Mouse (Mus musculus): Measurements from ENCODE around the gene Etfrf1.
A peak's percentile ranks its signal among the peaks of the same experiment; 100 is the strongest.

The Etfrf1 gene

GRCm38 (mm10) chr6:145210816-145211338 is at the start of gene Etfrf1, which contains the start of gene Casc1:
Gene Etfrf1 (plus strand): TSS chr6:145211134.
Gene Casc1 (minus strand): TSS chr6:145211005.
- peak; percentile 97 to 98 for DNase-seq (ENCODE audit: low spot score in 2 of 2)

GRCm38 (mm10) chr6:145171892-145172606 is 38.9 kb upstream of the Etfrf1 start:
- no peak for DNase-seq (ENCODE audit: low spot score in 2 of 2)

GRCm38 (mm10) chr6:145173781-145174191 is 37.1 kb upstream of the Etfrf1 start:
- DNase-seq (ENCODE audit: low spot score in 2 of 2): peak; percentile 80 to 88

GRCm38 (mm10) chr6:145175571-145175981 is 35.4 kb upstream of the Etfrf1 start:
- no peak for DNase-seq (ENCODE audit: low spot score in 2 of 2)

- DNase-seq (ENCODE audit: low spot score in 2 of 2): no peak
Measured at GRCm38 (mm10) chr6:145176474-145176873, 34.5 kb upstream of the Etfrf1 start.

- DNase-seq (ENCODE audit: low spot score in 2 of 2): peak in 1 of 2 experiments; percentile 71
Measured at GRCm38 (mm10) chr6:145179665-145180064, 31.3 kb upstream of the Etfrf1 start.

- DNase-seq (ENCODE audit: low spot score in 2 of 2): no peak
Measured at GRCm38 (mm10) chr6:145182044-145182443, 28.9 kb upstream of the Etfrf1 start.

- no peak for DNase-seq (ENCODE audit: low spot score in 2 of 2)
Measured at GRCm38 (mm10) chr6:145186096-145186495, 24.8 kb upstream of the Etfrf1 start.

- no peak for DNase-seq (ENCODE audit: low spot score in 2 of 2)
Measured at GRCm38 (mm10) chr6:145187093-145188088, 23.5 kb upstream of the Etfrf1 start.

- no peak for DNase-seq (ENCODE audit: low spot score in 2 of 2)
Measured at GRCm38 (mm10) chr6:145193038-145193437, 17.9 kb upstream of the Etfrf1 start.

- DNase-seq (ENCODE audit: low spot score in 2 of 2): peak in 1 of 2 experiments; percentile 51
Measured at GRCm38 (mm10) chr6:145193446-145193845, 17.5 kb upstream of the Etfrf1 start.

- peak in 1 of 2 experiments; percentile 33 for DNase-seq (ENCODE audit: low spot score in 2 of 2)
Measured at GRCm38 (mm10) chr6:145197949-145198686, 12.8 kb upstream of the Etfrf1 start.

- DNase-seq (ENCODE audit: low spot score in 2 of 2): no peak
Measured at GRCm38 (mm10) chr6:145202432-145203125, 8.4 kb upstream of the Etfrf1 start.

- DNase-seq (ENCODE audit: low spot score in 2 of 2): no peak
Measured at GRCm38 (mm10) chr6:145204440-145204839, 6.5 kb upstream of the Etfrf1 start.

- DNase-seq (ENCODE audit: low spot score in 2 of 2): no peak
Measured at GRCm38 (mm10) chr6:145205142-145205541, 5.8 kb upstream of the Etfrf1 start.

- no peak for DNase-seq (ENCODE audit: low spot score in 2 of 2)
Measured at GRCm38 (mm10) chr6:145210056-145210680, 766 bp upstream of the Etfrf1 start.

- no peak for DNase-seq (ENCODE audit: low spot score in 2 of 2)
Measured at GRCm38 (mm10) chr6:145211376-145212305, 707 bp downstream of the Etfrf1 start.

- DNase-seq (ENCODE audit: low spot score in 2 of 2): no peak
Measured at GRCm38 (mm10) chr6:145213916-145214315, 3.0 kb downstream of the Etfrf1 start.

- no peak for DNase-seq (ENCODE audit: low spot score in 2 of 2)
Measured at GRCm38 (mm10) chr6:145215826-145216225, 4.9 kb downstream of the Etfrf1 start.

Data from urinary bladder, postnatal 4 days (tissue).